Mouse (Mus musculus) urinary bladder, postnatal 10 days (tissue): ENCODE results near the gene Txn2.
A peak's percentile ranks its signal among the peaks of the same experiment; 100 is the strongest.

Source experiments
- DNase-seq: peaks from one replicate; pipeline ENCODE4 v3.0.0; 2022; ENCODE audit warnings: low spot score

Txn2 gene

DNA sequence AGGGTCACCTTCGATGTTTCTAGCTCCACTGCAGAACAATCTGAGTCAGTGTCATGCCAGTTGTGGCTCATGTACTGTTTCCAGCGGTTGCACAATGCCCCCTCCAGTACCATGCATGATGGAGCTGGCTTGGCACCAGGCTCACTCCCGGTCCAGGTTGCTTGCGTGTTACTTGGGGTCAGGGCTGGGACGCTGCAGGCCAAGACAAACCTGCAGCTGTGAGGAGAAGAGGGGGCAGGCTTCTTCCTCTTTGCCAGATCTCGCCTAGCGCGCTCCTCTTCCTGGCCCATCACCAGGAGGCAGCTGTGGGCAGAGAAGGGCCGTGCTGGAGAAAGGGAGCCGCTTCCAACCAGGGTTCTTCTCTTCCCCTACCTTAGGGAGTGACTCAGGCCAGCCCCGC, 5.5 kb upstream of the Txn2 start:
- no peak for DNase-seq

DNA sequence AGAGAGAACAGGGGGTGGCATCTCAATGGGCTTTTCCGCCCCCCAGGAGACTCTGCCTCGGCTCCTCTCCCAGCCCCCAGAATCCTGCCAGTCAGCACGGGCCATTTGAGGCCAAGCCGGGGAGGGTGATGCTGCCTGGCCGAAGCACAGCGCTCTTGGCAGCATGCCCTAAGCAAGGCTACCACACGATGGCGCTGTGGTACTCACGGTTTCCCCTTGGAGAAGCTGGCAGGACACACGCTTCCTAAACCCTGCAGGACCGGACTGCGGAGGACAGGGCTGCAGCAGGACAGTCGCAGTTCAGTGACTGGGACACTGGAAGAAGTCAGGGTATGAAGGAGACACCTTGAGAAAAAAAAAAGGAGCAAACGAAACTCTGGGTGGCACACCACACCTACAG, 5.0 kb upstream of the Txn2 start:
- DNase-seq, result peak; percentile 97

DNA sequence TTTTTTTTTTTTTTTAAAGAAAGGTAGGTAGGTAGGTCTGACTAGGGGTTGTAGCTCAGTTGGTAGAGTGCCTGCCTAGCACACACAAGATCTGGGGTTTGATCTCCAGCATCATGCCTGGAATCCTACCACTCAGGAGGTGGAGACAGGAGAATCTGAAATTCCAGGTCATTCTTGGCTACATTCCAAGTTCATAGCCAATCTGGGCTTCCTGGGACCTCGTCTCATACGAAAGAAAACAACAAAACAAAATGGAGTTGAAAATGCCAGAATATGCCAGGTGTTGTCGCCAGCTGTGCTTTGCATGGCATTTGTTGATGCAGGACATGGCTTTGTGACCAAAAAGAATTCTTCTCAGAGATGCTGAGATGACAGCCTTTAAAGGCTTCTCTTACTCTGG, 4.4 kb upstream of the Txn2 start:
- DNase-seq, result no peak

DNA sequence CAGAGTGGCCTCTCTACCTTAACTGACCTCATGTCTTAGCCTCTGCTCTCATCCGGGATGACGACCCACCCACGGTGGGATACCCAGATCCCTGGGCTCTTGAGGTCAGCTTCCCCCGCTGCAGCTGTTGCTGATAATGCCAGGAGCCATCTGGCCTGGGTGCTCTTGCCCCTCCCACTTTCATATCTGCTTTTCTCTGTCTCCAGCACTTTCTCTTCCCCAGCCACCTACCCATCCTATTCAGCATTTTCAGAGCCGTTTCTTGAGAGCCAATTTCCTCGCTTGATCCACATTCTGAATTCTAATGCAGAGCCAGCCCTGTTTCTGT, 2.8 kb upstream of the Txn2 start:
- no peak for DNase-seq

DNA sequence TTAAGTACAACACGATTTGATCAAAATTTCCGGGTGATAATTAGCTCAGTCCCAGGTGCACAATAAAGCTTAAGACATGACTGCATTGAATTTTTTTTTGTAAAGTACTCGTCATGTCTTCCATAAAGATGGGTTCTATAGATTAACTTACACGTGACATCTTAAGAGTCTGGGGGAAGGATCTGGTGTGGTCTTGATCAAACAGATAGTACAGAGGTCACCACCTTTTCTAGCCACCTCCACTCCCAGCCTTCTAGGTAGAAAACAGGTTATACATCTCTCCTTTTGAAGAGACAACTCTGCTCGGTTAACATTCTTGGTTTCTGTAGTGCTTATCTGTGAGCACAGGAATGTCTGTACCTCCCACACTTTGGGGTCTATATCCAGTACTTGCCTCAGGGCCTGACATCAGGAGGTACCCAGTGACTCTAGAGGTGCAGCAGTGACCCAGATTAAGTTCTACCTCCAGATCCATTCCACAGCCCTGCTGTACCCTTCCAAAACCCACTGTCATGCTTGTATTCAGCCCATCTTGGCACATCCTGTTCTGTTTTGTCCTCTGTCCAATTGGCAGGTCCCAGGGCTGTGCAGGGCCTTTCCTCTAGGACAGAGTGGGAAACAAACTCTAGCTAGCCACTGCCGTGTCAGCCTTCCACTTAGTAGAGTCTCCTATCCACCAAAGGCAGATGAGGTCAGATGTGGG, 2.3 kb upstream of the Txn2 start:
- no peak for DNase-seq

DNA sequence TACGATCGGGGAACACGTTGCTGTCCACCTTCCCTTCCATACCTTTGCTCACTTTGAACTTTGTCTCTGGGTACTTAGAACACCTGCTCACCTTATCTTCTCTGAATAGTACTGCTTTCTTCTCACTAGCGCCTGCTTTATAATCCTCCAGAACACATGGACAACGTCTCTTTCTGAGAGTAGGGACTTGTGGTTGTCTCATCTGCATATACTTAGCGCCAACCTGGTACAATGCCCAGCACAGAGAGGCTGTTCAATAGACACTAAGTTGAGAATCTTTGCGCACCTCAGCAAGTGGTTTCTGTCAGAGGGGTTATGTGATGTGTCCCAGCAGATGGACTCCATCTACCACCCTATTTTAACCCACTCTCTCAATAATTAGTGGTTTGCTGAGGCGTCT, 998 bp upstream of the Txn2 start:
- no peak for DNase-seq

DNA sequence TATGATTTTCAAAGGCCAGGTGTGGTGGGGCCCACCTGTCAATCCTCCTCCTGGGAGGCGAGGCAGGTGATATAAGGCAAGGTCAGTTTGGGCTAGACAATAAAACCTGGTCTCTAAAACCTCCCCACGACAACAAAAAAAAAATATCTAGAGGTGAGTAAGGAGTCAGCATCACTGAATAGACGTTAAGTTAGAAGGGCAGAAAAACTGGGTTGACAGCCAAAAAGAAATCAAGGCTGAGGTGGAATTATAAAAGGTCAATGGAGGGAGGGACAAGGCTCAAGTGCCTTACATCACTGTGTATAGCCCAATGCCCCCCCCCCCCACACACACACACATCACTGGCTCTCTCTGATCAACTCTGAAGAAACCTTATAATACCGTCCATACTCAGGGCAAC, 715 bp downstream of the Txn2 start:
- no peak for DNase-seq

DNA sequence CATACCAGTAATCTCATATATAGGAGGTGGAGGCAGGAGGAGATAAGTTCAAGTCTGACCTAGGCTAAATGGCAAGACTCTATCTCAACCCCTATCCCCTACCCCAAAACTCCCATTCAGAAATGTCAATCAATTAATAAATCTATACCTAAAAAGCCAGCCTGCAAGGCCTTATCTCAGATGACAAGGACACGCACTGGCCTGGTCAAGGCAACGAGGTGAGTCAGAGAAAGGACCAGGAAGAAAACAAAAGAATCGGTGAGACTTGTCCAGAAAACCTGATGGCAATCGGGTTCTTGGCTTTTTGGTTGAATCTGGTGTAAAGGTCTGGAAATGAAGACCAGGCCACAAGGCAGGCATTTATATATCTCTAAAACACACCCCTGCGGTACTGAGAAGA, 1.9 kb downstream of the Txn2 start:
- DNase-seq, result no peak

DNA sequence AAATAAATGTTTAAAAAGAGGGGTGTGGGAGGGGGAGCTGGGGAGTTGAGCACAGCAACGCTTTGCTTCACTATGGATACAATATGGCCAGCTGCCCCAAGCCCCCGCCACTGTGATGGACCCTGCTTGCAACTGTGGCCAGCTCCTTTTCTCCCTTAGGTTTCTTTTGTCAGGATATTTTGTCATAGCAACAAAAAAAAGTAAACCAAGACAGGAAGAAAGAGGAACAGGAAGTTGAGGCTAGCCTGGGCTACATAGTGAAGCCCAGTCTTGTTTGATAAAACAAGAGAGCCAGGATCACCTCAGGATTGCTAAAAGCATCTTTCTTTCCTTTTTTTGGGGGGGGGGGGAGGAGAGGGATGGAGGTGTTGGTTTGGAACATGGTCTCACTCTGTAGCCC, 3.6 kb downstream of the Txn2 start:
- DNase-seq, result no peak

DNA sequence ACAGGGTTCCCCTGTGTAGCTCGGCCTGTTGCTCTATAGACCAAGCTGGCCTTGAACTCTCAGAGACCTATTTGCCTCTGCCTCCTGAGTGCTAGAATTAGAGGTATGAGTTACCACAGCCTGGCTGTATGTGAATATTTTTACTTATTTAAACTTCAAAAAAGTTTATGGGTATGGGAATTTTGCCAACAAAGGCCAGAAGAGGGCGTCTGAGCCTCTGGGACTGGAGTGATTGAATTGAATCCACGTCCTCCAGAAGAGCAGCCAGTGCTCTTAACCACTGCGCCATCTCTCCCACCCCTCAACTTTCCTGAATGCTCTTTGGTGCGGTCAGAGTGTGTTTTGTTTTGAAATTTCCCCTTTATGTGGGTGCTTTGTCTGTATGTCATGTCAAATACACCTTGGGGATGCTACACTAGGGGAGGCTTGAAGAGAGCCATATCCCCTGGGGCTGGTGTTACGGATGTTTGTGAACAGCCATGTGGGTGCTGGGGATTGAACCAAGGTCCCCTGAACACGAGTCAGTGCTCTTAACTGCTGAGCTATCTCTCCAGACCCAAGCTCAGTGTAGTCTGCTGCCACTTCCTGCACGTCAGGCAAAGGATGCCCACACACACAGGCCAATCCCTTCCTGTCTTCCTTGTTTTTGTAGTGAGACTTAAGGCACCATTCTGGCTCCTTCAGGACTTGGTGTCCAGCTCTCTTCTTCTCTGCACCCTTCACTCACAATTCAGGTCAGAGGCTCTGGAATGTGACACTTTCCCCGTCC, 5.4 kb downstream of the Txn2 start:
- no peak for DNase-seq

DNA sequence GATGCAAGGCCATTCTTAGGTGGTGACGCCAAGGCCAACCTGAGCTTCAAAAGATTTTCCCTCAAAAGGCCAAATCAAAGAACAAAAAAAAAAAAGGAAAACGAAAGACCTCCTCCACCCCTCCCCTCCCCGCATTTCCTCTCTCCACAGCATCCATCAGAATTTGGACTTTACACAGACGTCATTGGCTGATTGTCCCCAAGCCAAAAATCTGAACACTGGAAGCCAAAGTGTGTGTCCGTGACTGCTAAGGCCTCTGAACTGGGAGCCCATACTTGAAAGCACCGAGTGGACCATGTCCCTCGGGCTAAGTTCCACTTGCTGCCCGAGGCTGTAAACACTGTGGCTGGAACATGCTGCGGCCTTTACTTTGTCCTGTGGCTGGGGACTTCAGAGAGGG, 6.1 kb downstream of the Txn2 start:
- DNase-seq, result no peak

DNA sequence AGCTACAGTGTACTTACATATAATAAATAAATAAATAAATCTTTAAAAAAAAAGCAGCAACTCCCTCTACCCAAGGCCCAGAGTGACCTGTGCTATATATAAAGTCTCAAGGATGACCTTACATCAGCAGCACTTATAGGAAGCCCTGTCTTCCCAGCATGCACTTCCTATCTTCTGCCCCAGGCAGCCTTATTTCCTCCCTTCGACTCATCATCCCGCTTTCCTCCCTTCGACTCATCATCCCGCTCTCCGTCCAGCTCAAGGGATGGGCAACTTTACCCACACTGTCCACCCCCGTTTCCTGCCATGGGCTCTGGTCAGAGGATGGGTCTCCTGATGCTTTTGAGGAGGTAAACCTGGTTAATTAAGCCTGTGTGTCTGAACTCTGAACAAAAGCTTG, 7.2 kb downstream of the Txn2 start:
- DNase-seq, result no peak

DNA sequence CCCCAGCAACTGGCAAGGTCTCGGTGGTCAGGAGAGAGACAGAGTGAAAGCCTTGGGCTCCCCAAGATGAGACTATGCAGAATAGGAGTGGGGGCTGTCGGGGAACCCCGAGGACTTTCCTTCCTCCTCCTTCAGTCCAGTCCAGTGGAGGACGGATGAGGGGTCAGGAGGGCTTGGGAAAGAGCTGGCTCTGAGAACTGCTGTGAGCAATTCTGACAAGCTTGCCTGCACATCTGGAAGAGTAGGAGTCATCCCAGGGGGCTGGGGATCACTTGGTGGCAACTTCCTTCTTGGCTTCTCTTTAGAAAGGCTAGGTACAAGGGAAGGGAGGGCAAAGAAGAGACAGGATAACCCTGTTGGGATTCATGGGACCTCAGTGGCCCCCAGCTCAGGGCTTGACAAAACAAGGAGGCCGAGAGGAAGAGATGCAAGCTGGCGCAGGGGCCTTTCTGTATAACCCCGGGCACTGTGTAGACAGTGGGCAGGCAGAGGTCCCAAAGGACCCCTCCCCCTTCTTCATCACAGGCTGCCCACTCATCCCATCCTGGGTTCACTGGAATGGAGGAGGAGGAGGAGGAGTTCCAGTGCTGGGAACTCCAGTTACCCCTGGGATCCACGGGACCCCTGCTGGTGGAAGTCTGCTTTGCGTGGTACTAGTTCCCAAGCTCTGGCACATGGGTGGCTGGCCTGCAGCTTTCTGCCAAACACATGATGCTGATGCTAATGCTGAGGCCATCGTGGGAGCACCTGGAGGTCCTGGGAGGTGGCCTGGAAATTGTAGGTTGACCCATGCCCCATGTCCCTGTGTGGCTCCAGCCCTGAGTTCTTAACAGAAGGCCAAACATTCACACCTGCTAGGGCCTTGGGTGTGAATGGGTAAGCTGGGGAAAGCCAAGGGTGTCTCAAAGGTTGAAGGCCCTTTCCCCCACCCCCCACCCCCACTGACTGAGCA, 8.0 kb downstream of the Txn2 start:
- DNase-seq, result no peak

DNA sequence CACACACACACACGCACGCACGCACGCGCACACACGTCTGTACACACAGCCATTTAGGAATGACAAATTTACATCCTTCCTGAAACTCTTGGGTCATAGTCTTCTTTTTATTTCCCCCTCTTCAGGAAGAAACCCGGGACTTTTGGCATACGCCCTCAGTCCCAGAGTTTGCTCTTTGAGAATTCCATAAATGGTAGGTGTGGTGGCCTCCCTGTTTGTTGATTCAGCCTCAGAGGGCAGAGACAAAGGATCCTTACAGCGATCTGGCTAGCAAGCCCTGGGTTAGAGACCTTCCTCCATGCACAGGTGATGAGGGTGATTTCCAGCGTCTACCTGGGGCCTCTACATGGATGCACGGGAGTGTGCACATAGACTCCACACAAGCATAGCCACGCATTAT, 9.4 kb downstream of the Txn2 start:
- DNase-seq, result no peak

DNA sequence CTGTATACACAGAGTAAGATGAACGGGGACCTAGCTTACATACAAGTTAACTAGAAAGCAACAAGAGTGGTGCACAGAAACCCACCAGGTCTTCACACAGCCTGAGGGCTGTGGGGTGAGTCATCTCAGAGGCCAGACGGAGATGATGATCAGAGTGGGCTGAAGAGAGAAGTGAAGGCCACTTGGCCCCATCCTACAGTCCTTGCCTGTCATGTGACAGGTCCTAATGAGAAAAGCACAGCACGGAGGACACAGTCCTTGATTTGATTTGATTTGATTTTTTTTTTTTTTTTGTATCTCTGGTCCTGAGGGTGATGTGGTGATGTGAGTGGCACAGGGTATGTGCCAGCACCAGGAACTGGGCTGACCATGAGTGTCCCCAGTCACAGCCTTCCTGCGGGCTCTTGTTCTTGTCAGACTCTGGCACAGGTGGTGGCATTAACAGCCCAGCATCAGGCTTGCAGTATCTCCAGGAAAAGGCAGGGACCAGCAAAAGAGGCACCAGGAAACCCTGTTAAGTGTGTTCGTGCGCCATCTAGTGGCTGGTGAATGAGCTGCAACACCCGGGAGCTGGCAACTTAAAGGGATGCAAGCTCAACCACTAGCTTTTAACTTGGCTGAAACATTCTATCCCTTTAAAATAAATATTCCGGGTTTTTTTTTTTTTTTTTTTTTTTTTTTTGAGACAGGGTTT, 11.8 kb downstream of the Txn2 start:
- DNase-seq, result peak; percentile 85

DNA sequence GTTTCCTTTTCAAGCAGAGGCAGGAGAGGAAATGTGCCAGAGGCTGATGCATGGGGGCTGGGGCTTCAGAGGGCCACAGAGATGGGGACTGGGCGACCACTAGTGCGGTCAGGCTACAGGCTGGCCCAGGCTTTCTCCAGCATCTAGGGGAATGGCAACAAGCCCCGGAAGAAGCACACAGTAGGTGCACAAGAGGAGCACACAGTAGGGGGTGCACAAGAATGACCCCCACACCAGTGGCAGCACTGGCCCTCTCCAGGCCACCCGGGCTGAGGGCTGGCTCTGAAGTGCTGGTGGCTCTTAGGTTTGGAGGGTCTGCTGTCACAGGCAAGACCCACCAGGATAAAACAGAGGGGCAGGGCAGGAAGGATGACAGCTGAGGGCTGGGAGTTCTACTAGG, 13.5 kb downstream of the Txn2 start:
- no peak for DNase-seq

DNA sequence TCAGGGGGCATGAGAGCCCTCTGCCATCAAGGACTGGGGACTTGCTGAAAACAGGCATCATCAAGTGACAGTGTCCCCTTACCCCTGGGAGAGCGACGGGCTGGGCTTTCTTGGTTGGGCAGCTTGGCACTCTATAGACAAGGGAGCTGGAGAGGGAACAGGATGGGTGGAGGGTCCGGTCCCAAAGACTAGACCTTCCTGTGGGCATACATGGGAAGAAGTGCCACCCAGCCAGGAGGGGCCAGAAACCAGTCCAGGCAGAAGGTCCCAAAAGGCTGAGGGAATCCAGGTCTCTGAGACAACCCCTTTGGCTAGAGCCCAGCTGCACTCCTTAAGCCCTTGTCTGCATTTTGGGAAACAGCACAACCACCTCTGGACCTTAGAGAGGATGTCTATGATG, 14.3 kb downstream of the Txn2 start:
- DNase-seq, result no peak

DNA sequence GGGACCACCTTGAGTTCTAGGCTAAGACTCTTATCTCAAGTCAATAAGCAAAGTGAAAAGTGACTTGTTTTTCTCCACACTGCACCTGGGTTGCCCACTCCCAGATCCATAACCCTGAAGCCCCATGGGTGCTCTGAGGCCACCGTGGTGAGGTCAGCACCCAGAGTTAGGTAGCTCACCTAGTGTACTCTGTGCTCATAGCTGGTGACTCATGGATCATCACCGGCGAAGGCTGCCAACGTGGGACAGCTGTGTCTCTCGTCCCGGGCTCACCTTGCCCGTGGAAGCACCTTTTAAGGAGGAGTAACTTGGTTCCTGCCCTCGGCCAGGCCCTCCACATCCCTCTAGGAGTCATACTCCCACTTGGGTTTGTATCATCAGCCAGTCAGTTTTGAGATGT, 15.8 kb downstream of the Txn2 start:
- no peak for DNase-seq

DNA sequence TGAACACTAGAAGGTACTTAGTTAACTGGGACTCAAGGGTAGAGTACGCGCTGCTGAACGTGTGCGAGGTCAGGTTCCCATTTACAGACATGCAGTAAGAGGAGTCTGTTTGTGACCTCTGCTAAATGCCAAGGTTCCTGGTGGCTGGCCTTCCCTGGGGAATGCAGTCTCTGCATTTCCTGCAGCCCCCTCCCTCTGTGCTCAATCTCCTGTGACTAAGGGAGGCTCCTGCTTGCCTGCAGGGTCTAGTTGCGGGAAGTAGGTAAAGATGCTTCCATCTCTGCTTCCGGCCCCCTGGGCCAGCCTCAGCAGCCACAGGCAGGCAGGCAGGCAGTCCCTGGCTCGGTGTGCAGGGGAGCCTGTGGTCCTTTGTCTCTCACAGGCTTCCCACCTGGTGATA, 16.2 kb downstream of the Txn2 start:
- DNase-seq, result no peak

DNA sequence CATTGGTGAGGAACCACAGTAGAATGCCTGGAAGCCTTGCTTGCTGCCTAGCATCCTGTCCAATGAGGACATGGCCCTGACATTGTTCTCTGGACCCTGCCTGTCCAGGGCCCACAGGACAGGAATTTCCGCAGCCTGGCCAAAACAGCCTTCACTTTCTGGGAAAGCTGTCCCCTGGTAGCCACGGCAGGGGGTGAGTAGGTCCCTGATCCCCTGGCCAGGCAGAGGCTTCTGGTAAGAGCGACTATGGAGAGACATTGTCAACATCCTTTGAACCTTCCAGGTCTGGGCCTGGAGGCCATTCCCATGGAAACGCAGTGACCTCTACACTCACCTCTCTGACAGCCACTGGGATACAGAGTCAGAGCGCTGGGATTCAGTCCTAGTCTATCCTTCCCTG, 16.8 kb downstream of the Txn2 start:
- no peak for DNase-seq

DNA sequence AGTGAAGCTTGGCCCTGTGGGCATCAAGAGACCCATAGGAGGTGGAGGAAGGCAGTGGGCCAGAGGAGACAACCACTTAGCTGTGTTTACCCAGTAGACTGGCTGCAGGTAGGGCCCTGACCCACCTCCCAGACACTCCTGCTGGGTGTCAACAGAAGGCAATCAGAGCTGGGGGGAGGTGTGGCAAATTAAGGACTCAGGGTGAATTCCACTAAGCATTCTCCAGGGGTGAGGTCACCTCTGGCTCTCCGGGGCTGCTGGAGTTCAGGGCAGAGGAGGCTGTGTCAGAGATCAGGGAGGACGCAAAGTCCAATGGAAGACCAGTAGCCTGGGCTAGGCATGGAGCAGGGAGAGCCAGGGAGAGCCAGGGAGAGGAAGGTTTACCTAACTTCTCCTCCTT, 17.7 kb downstream of the Txn2 start:
- no peak for DNase-seq
